In genomic region chr2:160996987-160997763, GRCm38 (mm10) we compare ENCODE assay signal across 22 mouse cellular contexts.
"Had no signal": no experiment of that assay in that cellular context is flagged by ENCODE, and none has a peak within 500 bp of the region (broad histone marks: within the 10 kb centered on the region; RNA-seq: fewer than 3 reads in every experiment).

No protein-coding gene starts in this region.

- H3K27ac ChIP-seq: kidney, embryonic 15.5 days; limb, embryonic 12.5 days; limb, embryonic 15.5 days; lung, embryonic 15.5 days; midbrain, embryonic 10.5 days; midbrain, embryonic 13.5 days; neural tube, embryonic 12.5 days; neural tube, embryonic 15.5 days had no signal

- ATAC-seq: intestine, postnatal 0 days; midbrain, embryonic 13.5 days; midbrain, embryonic 16.5 days had no signal

- H3K4me1 ChIP-seq: kidney, embryonic 15.5 days; limb, embryonic 12.5 days; limb, embryonic 15.5 days; lung, embryonic 15.5 days; midbrain, embryonic 10.5 days; midbrain, embryonic 13.5 days; neural tube, embryonic 12.5 days; neural tube, embryonic 15.5 days had no signal

- H3K4me2 ChIP-seq: kidney, embryonic 15.5 days; limb, embryonic 12.5 days; limb, embryonic 15.5 days; lung, embryonic 15.5 days; midbrain, embryonic 13.5 days; neural tube, embryonic 12.5 days; neural tube, embryonic 15.5 days had no signal

- H3K4me3 ChIP-seq: kidney, embryonic 15.5 days; limb, embryonic 12.5 days; limb, embryonic 15.5 days; lung, embryonic 15.5 days; megakaryocyte, embryonic 14.5 days; midbrain, embryonic 10.5 days; midbrain, embryonic 13.5 days; neural tube, embryonic 12.5 days; neural tube, embryonic 15.5 days had no signal

- H3K27me3 ChIP-seq: kidney, embryonic 15.5 days; limb, embryonic 12.5 days; limb, embryonic 15.5 days; lung, embryonic 15.5 days; megakaryocyte, embryonic 14.5 days; midbrain, embryonic 13.5 days; neural tube, embryonic 12.5 days; neural tube, embryonic 15.5 days had no signal

- H3K9ac ChIP-seq: kidney, embryonic 15.5 days; limb, embryonic 12.5 days; limb, embryonic 15.5 days; lung, embryonic 15.5 days; midbrain, embryonic 13.5 days; neural tube, embryonic 12.5 days; neural tube, embryonic 15.5 days had no signal

- DNase-seq: kidney, adult 8-10 months; kidney, postnatal 14 days; kidney, postnatal 4 days; left cerebral cortex, postnatal 4 days; lung, adult 18-20 months; lung, postnatal 10 days; lung, postnatal 36 days; right cerebral cortex, adult 18-20 months; right cerebral cortex, postnatal 14 days; right cerebral cortex, postnatal 4 days; thymus, postnatal 36 days had no signal

- H3K9me3 ChIP-seq: kidney, embryonic 15.5 days; limb, embryonic 12.5 days; limb, embryonic 15.5 days; lung, embryonic 15.5 days; megakaryocyte, embryonic 14.5 days; midbrain, embryonic 10.5 days; midbrain, embryonic 13.5 days; neural tube, embryonic 12.5 days; neural tube, embryonic 15.5 days had no signal
